Mouse (Mus musculus) hindbrain, embryonic 14.5 days (tissue): ENCODE data around the gene Vmn2r28. TPM values are rescaled to one million over a fixed set of nuclear protein-coding genes. Genes with fewer than 3 reads are reported as not detected.
"Not testable (repeated sequence)": the region's sequence is repeated elsewhere in the genome, so short reads cannot be mapped to it uniquely, and the experiment has no call there.

Source experiments
- ATAC-seq: fragments of 200-750 bp; cut with Nextera tagmentation; 2 replicates; pipeline ENCODE4 v1.8.0; 2017; ENCODE audit warnings: moderate number of reproducible peaks, mild to moderate bottlenecking, moderate TSS enrichment, moderate library complexity; ENCODE audit not compliant: low FRiP score
- DNase-seq: peaks from one replicate; pipeline ENCODE4 v3.0.0-alpha.2; 2015; ENCODE audit warnings: low spot score
- H3K27ac ChIP-seq: fragments of 300-500 bp; sonication (generic); 2 replicates; pipeline ENCODE4 v1.5.1; 2014; ENCODE audit warnings: mild to moderate bottlenecking, moderate library complexity
- H3K27me3 ChIP-seq: fragments of 300-500 bp; sonication (generic); 2 replicates; pipeline ENCODE4 v1.6.1; 2014; ENCODE audit warnings: mild to moderate bottlenecking, low read length, mixed read lengths; ENCODE audit not compliant: control insufficient read depth, insufficient read depth
- H3K36me3 ChIP-seq: fragments of 300-500 bp; sonication (generic); replicated peaks from 2 replicates; pipeline ENCODE4 v1.6.1; 2014; ENCODE audit not compliant: control insufficient read depth, insufficient read depth
- H3K4me1 ChIP-seq: fragments of 300-500 bp; sonication (generic); replicated peaks from 2 replicates; pipeline ENCODE4 v1.6.1; 2014; ENCODE audit warnings: antibody characterized with exemption, low read length, mixed read lengths; ENCODE audit not compliant: control insufficient read depth, insufficient read depth
- H3K4me2 ChIP-seq: fragments of 300-500 bp; sonication (generic); replicated peaks from 2 replicates; pipeline ENCODE4 v1.6.1; 2014; ENCODE audit warnings: mild to moderate bottlenecking, moderate library complexity
- H3K4me3 ChIP-seq: fragments of 300-500 bp; sonication (generic); replicated peaks from 2 replicates; pipeline ENCODE4 v1.5.1; 2014; ENCODE audit warnings: mild to moderate bottlenecking, low read length
- H3K9ac ChIP-seq: fragments of 300-500 bp; sonication (generic); 2 replicates; pipeline ENCODE4 v1.6.1; 2014
- H3K9me3 ChIP-seq: fragments of 300-500 bp; sonication (generic); 2 replicates; pipeline ENCODE4 v1.6.1; 2016; ENCODE audit warnings: low read length; ENCODE audit not compliant: control insufficient read depth
- WGBS: fragments of 180-500 bp; shearing (Covaris S2); extraction: QIAGEN DNeasy Blood & Tissue Kit; methylation state at CpG from one replicate; pipeline ENCODE4 v1.1.7; 2014; 5-methylcytosine and 5-hydroxymethylcytosine counted together
- polyA plus RNA-seq: library from polyadenylated mRNA; unstranded; fragments of >200 nt; fragmentation: Nextera tagmentation; extraction: Ambion mirVana; gene quantifications from 2 replicates; pipeline ENCODE4 v1.2.1, GENCODE M21; 2014

Vmn2r28 gene
- polyA plus RNA-seq, result not detected in 2 replicates

- not testable (repeated sequence) for H3K4me3 ChIP-seq, H3K4me2 ChIP-seq, H3K4me1 ChIP-seq, DNase-seq, H3K27ac ChIP-seq, ATAC-seq, H3K27me3 ChIP-seq, H3K9me3 ChIP-seq, H3K9ac ChIP-seq, H3K36me3 ChIP-seq
Measured at GRCm38 (mm10) chr7:5493856-5494255, at the start of gene Vmn2r28. Vmn2r28 (minus strand) TSS chr7:5493956.

GRCm38 (mm10) chr7:5540770-5541436 lies 47.1 kb upstream of the Vmn2r28 start:
- 56% methylated on average over 3 of the region's 3 CpGs for WGBS
- not testable (repeated sequence) for ATAC-seq, H3K27ac ChIP-seq

GRCm38 (mm10) chr7:5456674-5457073 lies 37.1 kb downstream of the Vmn2r28 start, which contains the start of gene Vmn1r59:
Vmn1r59 (minus strand) TSS chr7:5456774.
- Histone ChIP-seq H3K27ac (no peak within 1 kb of the TSS), H3K27me3 (no peaks in the 10 kb centered on the region), H3K4me3 (no peak within 1 kb of the TSS), H3K4me1 (no peaks in the 10 kb centered on the region), H3K9me3 (peaks cover 29% of the 10 kb centered on the region), H3K9ac (no peak within 1 kb of the TSS), H3K4me2 (no peak within 1 kb of the TSS), H3K36me3 (no peaks in the 10 kb centered on the region)
- no peak for ATAC-seq
- no peak for DNase-seq

More at GRCm38 (mm10) chr7:5540770-5541436, 47.1 kb upstream of the Vmn2r28 start:
- not testable (repeated sequence) for H3K27me3 ChIP-seq, H3K36me3 ChIP-seq, DNase-seq, H3K4me2 ChIP-seq, H3K9ac ChIP-seq, H3K9me3 ChIP-seq, H3K4me1 ChIP-seq, H3K4me3 ChIP-seq

- H3K27ac ChIP-seq, H3K9ac ChIP-seq, H3K27me3 ChIP-seq, H3K4me1 ChIP-seq, ATAC-seq, H3K4me3 ChIP-seq, H3K36me3 ChIP-seq, H3K4me2 ChIP-seq, DNase-seq: not testable (repeated sequence)
- H3K9me3 ChIP-seq, result peaks cover 42% of the 10 kb centered on the region
- 67% methylated on average over 3 of the region's 3 CpGs for WGBS
Measured at GRCm38 (mm10) chr7:5454011-5454410, 39.7 kb downstream of the Vmn2r28 start.

- H3K27ac ChIP-seq, result no peak overlapping the region
- no peak for ATAC-seq
- H3K4me2 ChIP-seq, result no peak overlapping the region
- peaks cover 30% of the 10 kb centered on the region for H3K9me3 ChIP-seq
- no peak for DNase-seq
- H3K4me1 ChIP-seq, result no peaks in the 10 kb centered on the region
- no peaks in the 10 kb centered on the region for H3K27me3 ChIP-seq
- H3K9ac ChIP-seq, result no peak overlapping the region
- H3K36me3 ChIP-seq, result no peaks in the 10 kb centered on the region
- H3K4me3 ChIP-seq, result no peak overlapping the region
Measured at GRCm38 (mm10) chr7:5448627-5449026, 45.1 kb downstream of the Vmn2r28 start.

Other genes starting within 250 kb of the Vmn2r28 start
- gene Gm5065, start 143.4 kb downstream of the Vmn2r28 start, polyA plus RNA-seq, result not detected in 2 replicates
- gene Nlrp2, start 142.9 kb downstream of the Vmn2r28 start, polyA plus RNA-seq, result not detected in 2 replicates
- gene Vmn1r58, start 80.6 kb downstream of the Vmn2r28 start, polyA plus RNA-seq, result not detected in 2 replicates
- not detected in 2 replicates for gene Vmn1r59, start 37.2 kb downstream of the Vmn2r28 start, polyA plus RNA-seq
- not detected in 2 replicates for gene Vmn1r60, start 53.4 kb upstream of the Vmn2r28 start, polyA plus RNA-seq
- gene Vmn1r61, start 119.3 kb upstream of the Vmn2r28 start, polyA plus RNA-seq, result not detected in 2 replicates
- gene Vmn1r62, start 179.7 kb upstream of the Vmn2r28 start, polyA plus RNA-seq, result not detected in 2 replicates